Mouse (Mus musculus) urinary bladder, adult 2 months (tissue): Measurements from ENCODE around the gene BC025920. TPM values are rescaled to one million over a fixed set of nuclear protein-coding genes. Genes with fewer than 3 reads are reported as not detected.

Experiments used
- DNase-seq: peaks from one replicate; pipeline ENCODE4 v3.0.0; 2022; ENCODE audit warnings: low spot score
- polyA plus RNA-seq: library from polyadenylated mRNA; depleted of rRNA; stranded (reverse); fragments of >200 nt; gene quantifications from 2 replicates; pipeline ENCODE4 v1.2.3, GENCODE M21; 2012; rRNA removed

BC025920 gene
- 2.2 and 2.3 TPM in 2 replicates for polyA plus RNA-seq

DNA sequence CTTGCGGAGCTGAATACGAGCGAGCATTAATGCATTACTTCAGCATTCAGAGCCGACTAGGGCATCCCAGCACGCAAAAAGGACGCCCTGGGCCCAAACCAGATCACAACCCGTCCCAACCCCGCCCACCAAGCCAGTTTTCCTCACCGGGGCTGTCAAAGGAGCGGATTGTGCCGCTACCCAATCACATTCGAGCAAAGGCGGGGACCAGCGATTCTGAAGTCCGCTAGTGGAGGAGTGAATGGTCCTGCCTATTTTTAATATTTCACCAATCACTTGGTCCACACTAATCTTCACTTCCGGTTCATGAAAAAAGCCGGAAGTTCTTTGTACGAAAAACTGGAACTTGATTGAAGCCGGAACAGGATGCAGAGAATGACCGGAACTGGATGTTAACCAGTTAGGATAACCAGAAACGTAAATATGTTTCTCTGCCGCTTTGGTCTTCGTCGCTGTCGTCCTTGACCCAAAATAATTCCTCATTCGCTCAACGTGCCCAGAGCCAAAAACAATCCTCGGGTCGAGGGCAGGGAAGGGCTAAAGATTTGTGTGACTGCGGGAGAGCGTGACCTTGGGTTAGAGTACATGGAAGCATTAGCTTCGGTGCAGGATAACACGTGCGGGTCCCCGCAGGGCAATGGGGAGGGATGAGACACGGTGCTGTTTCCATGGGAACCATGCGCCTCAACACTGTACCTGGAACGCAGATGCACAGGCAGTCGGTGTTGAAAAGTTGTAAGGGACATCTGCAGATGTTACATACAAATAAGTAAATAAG lies at the start of gene BC025920:
BC025920 (plus strand) TSS at position 297 of the 778 bp plus-strand sequence.
- DNase-seq, result peak; percentile 78

DNA sequence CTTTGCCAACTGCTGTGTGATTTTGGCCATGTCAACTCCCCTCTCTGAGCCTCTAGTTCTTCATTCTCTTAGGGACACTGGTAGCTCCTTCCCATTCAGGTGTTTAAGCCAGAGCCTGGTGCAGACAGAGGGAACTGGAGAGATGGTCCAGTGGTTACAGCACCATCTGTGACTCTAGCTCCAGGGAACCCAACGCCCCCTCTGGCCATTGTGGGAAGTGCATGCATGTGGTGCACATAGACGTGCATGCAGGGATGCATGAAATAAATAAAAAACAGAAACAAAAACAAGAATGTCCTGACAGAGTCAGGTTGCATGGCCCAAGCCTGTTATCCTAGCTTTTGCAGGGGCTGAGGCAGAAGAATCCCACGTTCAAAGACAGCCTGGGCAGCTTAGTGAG lies 49.8 kb upstream of the BC025920 start:
- no peak for DNase-seq

DNA sequence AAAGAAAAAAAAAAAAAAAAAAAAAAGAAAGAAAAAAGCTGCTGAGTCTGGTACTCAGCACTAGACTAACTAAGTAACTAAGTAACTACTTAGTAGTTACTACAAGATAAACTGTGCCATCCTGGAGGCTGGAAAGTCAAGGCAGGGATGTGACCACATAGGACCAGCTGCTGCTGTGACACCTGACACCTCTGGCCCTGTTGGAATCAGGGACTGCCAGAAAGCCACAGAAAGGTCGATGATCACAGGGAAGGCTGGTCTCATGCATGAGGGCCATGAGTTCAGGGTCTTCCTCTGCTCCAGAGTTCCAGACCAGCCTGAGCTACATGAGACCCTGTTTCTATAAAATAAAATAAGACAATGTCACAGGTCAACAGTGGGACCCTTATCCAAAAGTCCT lies 48.6 kb upstream of the BC025920 start:
- no peak for DNase-seq

DNA sequence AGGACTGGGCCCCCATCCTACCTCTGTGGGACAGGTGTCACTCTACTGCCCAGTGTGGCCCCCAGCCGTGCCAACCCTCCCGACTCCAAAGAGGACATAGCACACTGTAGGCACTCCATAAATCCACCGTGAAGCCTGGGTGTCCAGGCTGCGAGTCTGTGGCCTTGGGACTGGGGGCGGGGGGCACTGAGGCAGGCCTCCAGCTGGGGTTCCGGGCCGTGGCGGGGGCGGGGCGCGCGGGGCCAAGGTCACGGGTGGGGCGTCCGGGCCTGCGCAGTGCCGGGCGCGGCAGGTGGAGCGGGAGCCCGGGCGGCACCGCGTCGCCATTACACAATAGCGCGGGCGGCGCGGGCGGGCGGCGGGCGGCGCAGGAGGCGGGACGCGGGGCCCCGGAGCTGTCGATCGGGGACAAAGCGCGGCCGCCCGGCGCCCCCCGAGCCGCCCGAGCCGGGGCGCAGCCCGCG lies 46.9 kb upstream of the BC025920 start, which contains the start of gene Aes:
Aes (plus strand) TSS at position 326 of the 464 bp plus-strand sequence.
- DNase-seq, result peak; percentile 77

DNA sequence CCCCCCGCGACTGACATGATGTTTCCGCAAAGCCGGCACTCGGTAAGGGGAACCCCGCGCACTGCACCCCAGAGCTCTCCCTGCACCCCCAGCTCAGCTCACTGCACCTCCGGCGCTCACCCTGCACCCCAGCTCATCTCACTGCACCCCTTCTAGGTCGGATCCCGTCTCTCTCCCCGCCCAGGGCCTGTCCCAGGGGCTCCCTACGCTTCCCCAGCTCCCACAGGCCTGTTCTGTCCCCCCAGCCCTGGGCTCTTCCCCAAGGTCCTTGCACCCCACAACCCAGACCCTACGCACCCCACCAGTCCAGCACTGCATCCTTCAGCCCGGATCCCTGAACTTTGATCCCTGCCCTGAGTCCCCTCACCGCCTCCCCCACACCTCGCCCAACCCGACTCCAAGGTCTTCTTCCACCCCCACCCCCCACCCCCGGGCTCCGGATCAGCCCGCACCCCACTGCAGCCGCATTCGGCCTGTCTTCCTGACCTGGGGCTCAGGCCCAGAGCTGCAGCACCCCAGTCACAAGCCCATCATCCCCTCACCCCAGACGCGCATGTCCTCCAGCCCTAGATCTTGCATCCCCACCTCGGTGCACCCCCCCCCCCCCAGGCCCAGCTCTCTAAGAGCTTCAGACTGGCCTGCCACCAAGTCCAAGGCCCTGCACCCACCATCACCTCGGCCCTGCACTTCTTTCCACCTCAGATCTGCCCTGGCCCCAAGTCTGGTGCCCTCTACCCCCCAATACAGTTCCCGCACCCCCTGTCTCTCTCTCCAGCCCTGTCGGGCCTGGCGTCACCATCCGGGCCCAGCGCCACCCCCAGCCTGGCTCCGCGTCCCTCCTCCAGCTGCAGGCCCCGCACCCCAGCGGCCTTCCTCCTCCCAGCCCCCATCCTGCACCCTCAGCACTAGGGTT lies 46.2 kb upstream of the BC025920 start:
- DNase-seq, result peak; percentile 70

DNA sequence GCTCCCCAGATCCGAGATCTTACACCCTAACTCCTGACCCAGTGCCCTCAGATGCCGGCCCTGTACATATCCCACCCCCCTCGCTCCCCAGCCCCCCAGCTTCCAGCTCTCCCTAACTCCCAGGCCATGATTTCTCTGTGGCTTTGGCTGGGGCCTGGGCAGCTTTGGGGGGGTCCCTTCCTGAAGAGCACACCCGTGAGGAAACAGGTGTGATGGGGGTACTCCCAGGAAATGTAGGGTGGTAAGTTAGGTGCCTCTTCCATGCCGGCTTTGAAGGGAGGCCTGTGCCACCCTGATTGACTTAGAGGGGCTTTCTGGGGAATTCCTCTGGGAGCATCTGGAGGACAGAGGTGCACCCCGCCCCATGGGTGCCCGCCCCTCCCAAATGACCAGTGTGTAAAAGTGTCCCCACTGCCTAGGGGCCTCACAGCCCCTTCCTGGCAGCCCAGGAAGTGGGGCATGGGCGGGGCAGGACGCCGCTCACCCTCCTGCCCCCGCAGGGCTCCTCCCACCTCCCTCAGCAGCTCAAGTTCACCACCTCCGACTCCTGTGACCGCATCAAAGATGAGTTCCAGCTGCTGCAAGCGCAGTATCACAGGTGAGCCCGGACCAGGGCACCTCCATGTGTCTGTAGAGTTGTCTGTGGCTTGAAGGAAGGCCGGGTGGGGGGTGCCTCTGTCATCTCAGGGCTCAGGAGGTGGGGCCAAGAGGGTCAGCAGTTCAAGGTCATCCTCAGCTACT lies 45.2 kb upstream of the BC025920 start:
- no peak for DNase-seq

DNA sequence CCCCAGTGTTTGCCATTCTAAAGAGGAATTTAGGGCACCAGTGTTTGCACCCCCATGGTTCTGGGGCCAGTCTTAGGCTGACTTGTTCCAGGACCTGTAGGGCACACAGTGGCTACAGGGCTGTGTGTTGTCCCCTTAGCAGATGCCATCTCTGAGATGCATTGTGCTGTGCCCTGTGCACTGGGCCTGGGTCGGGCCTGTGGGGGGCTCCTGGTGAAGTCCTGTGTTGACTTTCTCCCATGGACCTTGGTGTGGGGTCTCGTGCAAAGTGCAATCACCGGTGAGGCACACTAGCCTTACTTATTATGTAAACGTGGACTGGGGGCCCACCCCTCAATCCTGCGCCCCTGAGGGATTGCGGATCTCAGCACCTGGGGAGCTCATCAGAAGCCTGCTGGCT lies 43.7 kb upstream of the BC025920 start:
- no peak for DNase-seq

DNA sequence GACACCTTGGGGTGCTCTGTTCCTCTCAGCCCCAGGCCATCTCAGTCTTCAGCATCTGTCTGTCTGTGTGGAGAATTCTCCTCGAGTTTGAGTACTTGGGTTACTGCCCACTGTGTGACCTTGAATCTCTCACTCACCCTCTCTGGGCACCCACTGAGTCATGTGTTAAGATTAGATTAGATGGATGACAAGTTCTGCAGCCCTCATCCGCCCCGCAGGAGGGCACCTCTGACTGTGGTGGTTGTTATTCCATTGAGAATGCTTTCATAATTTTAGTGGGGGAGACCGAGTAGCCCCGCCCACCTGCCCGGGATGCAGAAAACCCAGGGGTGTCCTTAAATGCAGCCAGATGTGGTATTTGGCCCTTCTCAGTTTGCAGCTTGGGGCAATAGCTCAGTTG lies 42.6 kb upstream of the BC025920 start:
- no peak for DNase-seq

DNA sequence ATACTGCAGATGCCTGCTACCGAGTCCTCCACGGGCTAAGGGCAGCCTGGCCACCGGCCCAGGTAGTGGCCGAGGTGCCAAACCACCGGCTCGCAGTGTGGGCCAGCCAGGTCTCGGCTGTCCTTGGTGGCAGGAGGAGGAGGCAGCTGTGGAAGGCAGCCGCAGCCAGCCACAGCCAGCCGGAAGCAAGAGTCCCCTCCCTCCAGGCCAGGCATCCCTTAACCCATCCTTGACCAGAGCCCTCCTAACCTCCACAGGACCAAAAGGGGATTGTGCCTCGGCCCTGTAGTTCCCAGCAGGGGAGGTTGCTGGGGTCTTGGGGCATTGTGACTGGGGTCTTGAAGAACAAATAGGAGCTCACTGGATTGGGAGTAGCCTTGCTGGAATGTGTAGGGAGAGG lies 41.9 kb upstream of the BC025920 start:
- DNase-seq, result no peak

DNA sequence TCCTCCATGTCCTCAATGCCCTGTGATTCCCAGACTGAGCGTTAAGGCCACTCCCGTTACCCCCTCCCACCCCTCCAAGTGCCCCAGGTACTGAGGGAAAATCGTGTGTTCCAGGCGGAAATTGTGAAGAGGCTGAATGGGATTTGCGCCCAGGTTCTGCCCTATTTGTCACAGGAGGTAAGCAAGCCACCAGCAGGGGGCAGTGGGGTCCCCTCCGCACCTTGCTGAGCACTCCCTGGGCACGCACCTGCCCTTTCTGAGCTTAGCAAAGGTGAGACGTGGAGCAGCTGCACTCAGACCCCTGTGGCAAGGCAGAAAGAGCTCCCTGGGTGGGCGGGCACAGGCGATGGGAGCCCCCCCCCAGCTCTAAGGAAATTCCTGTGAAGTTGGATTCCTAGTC lies 41.3 kb upstream of the BC025920 start:
- no peak for DNase-seq

DNA sequence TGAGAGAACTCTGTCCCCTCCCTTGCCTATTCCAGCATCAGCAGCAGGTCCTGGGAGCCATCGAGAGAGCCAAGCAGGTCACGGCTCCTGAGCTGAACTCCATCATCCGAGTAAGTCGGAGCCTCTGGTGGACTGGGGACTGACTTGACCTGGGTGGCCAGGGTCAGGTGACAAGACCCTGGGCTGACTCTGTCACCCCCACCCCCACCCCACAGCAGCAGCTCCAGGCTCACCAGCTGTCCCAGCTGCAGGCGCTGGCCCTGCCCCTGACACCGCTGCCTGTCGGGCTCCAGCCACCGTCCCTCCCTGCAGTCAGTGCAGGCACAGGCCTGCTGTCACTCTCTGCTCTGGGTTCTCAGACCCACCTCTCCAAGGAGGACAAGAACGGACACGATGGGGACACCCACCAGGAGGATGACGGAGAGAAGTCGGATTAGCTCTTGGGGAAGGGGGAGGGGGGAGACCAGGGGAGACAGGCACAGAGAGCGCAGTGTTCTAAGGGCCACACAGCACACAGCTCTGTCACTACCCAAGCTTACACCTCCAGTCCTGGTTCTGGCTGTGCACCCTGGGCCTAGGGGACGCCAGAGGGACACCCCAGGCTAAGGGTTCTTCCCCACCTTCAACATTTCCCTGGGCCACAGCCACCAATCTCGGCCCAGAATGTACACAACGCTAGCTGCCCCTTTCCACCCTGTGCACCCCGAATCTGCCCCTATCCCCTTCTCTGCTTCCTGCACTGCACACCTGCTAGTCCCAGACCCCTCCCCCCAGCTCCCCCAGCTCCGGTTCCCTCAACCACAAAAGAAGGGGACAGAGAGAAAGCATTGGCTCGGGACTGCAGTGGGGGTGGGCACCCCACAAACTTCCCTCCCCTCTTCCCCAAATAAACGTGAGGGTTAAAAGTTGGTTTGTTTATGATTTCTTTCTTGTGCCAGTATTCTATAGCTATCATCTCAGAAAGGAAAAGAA lies 40.5 kb upstream of the BC025920 start:
- DNase-seq, result no peak

DNA sequence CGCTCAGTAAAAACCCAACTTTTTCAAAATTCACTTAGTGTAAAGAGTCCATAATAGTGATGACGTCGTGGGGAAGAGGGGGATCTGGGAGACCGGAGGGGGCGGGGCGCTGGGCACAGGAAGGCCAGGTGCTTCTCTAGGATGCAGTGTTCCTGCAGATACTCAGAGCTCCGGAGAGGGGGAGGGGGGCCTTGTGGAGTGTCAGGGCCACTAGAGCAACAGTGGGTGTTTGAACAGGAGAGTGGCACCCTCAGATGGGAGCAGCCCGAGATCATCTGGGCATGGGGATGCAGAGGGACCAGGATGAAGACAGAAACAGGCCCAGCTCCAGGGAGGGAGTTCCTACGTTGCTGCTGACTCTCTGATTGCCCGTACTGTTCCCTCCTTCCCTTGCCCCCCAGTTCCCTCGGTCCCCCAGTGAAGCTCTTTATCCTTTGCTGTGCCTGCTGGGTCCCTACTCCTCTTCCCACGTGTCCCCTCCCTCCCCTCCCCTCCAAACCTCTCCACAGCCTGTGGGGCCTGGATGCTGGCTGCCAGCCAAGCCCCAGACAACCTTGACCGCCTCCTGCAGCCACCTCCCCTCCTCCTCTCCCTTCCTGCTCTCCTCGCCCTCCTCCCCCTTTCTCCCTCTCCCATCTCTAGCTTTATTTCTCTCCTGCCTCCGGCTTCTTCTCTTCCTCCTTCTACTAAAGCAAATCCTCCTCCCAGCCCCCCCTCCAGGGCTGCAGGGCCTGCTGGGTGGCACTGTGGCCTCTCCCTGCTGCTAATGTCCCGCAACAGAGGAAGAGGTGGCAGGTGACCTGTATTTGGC lies 37.5 kb upstream of the BC025920 start:
- no peak for DNase-seq

DNA sequence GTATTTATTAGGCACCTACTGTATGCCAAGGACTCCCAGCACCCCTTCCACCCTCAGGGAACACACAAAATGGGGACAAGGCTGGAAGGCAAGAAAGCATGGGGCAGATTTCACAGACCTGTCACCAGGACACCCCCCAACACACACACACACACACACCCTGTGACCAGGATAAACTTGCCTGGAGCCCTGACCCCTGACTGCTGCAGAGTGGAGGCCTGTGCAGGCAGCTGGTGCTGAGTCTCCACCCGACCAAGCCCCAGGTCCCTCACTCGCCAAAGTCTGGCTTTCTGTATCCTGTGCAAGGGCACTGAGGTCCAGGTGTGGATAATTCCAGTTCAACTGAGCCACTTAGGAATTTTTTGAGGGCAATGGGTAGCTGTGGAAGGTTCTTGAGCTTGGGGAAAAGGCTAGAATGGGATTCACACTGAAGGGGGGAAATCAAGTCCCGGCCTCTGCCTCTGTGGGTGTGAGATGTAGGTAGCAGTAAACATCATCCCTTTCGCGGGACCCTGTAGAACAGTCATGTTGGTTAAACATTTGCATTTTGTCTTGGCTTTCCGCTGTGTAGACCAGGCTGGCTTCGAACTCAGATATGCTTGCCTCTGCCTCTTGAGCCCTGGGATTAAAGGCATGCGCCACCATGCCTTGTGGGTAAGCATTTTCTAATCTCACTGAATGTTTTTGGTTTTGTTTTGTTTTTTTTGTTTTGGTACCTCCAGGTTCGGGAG lies 36.4 kb upstream of the BC025920 start:
- DNase-seq, result no peak

DNA sequence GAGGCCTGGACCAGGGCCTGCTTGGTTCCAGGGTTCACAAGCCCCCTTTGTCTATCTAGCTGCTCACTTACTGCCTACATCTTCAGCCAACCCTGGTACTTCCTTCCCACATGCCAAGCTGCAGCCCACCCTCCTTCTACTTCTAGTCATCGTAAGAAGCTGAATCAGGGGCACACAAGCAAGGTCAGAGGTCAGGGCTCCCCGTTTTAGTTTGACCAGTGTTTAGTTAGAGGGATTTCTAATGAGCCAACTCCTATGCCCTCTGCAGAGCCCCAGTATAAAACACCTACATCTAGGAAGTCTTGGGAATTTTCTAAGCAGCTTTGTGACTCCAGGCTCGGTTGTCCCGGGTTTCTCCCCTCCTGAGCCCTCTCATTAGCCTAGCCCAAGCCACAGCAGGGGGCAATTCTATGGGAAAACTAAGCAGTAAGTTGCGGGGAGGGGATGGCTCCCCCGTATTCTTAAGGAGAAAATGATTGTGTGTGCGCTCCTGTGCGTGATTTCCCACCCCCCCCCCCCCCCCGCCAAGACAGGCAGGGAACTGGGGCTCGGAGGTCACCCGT lies 35.8 kb upstream of the BC025920 start:
- DNase-seq, result no peak

DNA sequence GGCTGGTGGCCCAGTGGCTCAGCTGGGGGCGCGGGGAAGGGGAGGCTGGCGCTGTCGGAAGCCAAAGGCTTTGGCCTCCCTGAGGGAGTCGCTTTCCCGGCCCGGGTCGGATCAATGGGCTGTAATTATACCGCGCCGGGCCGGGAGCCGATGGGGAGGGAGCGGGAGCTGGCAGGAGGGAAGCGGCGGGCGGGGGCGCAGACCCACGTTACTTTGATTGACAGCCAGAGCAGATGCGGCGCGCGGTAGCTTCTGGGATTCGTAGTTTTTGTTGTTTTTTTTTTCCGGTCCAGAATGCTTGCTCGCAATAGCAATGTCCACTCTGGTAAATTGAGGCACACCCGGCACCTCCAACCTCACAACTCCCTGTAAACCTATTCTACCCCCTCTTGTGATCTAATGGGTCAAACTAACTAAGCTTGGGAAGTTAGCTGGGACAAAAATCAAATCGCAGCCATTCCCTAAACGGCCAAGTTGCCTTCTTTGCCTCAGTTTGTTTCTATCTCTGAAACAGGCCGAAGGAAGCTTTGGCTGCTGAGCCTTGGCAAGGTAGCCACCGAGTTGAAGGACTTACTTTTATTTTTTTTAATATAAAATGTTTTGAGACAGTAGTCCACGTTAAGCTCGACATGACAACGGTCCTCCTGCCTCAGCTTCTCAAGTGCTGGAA lies 35.1 kb upstream of the BC025920 start:
- peak; percentile 75 for DNase-seq

DNA sequence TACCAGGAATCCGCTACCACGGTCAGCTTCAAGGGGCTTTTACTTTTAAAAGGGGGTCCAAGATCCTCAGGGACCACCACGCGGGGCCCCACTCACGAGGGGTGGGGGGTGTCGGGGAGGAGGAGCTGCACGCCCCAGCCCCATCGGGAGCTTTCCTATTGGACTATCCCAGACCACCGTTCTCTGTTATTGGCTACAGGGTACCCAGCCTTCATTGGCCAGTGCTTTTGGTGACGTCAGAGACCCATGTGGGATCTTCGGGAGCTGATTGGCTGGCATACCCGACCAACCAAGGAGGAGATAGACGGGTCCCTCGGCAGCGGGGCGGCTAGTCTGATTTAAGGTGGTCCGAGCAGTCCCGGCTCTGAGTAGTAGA lies 34.6 kb upstream of the BC025920 start:
- peak; percentile 88 for DNase-seq

DNA sequence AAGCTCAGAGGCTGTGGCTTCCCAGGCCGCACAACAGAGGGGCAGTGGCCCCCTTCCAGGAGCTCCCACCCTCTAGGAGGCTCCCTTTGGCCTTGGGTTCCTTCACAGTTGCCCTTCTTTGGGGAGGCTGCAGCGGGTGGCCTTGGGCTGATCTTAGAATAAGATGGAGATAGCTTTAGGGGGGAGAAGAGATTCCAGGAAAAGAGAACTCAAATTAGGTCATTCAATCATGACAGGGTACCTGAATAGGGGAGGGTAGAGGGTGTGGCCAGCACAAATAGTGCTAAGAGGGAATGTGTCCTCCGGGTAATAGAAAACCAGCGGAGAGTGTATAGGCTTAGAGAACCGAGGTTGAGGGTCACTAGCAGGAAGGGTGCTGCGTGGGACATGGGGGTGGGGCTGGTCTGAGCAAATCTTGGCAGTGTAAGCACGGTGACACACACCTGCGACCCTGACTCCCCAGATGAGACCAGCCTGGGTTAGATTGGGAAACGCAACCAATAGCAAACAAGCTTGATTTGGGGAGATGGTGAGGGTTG lies 33.9 kb upstream of the BC025920 start:
- no peak for DNase-seq

DNA sequence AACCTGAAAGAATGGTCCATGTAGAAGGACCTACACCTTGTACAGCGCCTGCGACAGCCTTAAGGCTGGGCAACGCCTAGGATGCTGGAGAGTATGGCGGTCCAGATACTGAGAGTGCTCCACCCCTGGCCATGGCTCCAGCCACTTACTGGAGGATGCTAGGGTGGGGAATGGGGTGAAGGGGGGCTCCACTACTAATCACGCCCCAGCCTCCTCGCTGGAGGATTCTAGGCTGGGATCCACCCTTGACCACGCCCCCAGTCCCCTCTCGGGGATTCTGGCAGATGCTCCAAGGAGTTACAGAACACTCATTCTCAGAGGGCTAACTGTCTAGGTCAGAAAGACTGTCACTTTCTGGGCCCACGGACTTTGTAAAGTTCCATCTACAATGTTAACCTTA lies 33.1 kb upstream of the BC025920 start:
- DNase-seq, result no peak
